Mouse (Mus musculus): ENCODE data around the gene Gclc.

Gclc gene

GRCm38 (mm10) chr9:77782201-77782600, 27.9 kb downstream of the Gclc start:
- DNase-seq (ENCODE audit: low read depth, low spot score): no peak

- DNase-seq (ENCODE audit: low read depth, low spot score): no peak
Observed at GRCm38 (mm10) chr9:77783006-77783405, 28.7 kb downstream of the Gclc start.

- no peak for DNase-seq (ENCODE audit: low read depth, low spot score)
Observed at GRCm38 (mm10) chr9:77785466-77785865, 31.1 kb downstream of the Gclc start.

- DNase-seq (ENCODE audit: low read depth, low spot score): no peak
Observed at GRCm38 (mm10) chr9:77787936-77788335, 33.6 kb downstream of the Gclc start.

- no peak for DNase-seq (ENCODE audit: low read depth, low spot score)
Observed at GRCm38 (mm10) chr9:77789615-77790348, 35.4 kb downstream of the Gclc start.

GRCm38 (mm10) chr9:77793838-77794237, 39.5 kb downstream of the Gclc start:
- no peak for DNase-seq (ENCODE audit: low read depth, low spot score)

GRCm38 (mm10) chr9:77802461-77802860, 48.1 kb downstream of the Gclc start:
- peak; percentile 48 for DNase-seq (ENCODE audit: low read depth, low spot score)

- no peak for DNase-seq (ENCODE audit: low read depth, low spot score)
Observed at GRCm38 (mm10) chr9:77806426-77806825, 52.1 kb downstream of the Gclc start.

- DNase-seq (ENCODE audit: low read depth, low spot score): peak; percentile 91
Observed at GRCm38 (mm10) chr9:77806842-77807668, 52.7 kb downstream of the Gclc start.

- DNase-seq (ENCODE audit: low read depth, low spot score): no peak
Observed at GRCm38 (mm10) chr9:77808481-77808880, 54.1 kb downstream of the Gclc start.

- DNase-seq (ENCODE audit: low read depth, low spot score): no peak
Observed at GRCm38 (mm10) chr9:77818858-77819257, 64.5 kb downstream of the Gclc start.

GRCm38 (mm10) chr9:77819318-77819717, 65.0 kb downstream of the Gclc start:
- no peak for DNase-seq (ENCODE audit: low read depth, low spot score)

- DNase-seq (ENCODE audit: low read depth, low spot score): no peak
Observed at GRCm38 (mm10) chr9:77820836-77821235, 66.5 kb downstream of the Gclc start.

- peak; percentile 68 for DNase-seq (ENCODE audit: low read depth, low spot score)
Observed at GRCm38 (mm10) chr9:77825380-77825961, 71.1 kb downstream of the Gclc start.

GRCm38 (mm10) chr9:77826237-77826636, 71.9 kb downstream of the Gclc start:
- no peak for DNase-seq (ENCODE audit: low read depth, low spot score)

GRCm38 (mm10) chr9:77828531-77828965, 74.2 kb downstream of the Gclc start:
- no peak for DNase-seq (ENCODE audit: low read depth, low spot score)

- peak; percentile 8 for DNase-seq (ENCODE audit: low read depth, low spot score)
Observed at GRCm38 (mm10) chr9:77834259-77834993, 80.1 kb downstream of the Gclc start.

GRCm38 (mm10) chr9:77835122-77835521, 80.8 kb downstream of the Gclc start:
- no peak for DNase-seq (ENCODE audit: low read depth, low spot score)

GRCm38 (mm10) chr9:77835756-77836155, 81.4 kb downstream of the Gclc start:
- no peak for DNase-seq (ENCODE audit: low read depth, low spot score)

- no peak for DNase-seq (ENCODE audit: low read depth, low spot score)
Observed at GRCm38 (mm10) chr9:77838586-77838985, 84.3 kb downstream of the Gclc start.
